Comparison of ENCODE assay signal across 7 mouse cellular contexts in genomic region chr9:63658970-63659371, GRCm38 (mm10). TPM values are rescaled to one million over a fixed set of nuclear protein-coding genes. Genes with fewer than 3 reads are reported as not detected.
DNase-seq lines count a peak whose midpoint lies in the region; ATAC-seq and TF ChIP-seq lines count a peak whose summit lies in the region.

No protein-coding gene starts in this region.

- no peak for TF ChIP-seq POLR2A in brain, embryonic 14.5 days (IDR thresholded peaks at IDR 0.05; ENCODE audit: borderline replicate concordance, extremely low read depth, insufficient read depth, insufficient read length, poor library complexity, severe bottlenecking)

- no peak for TF ChIP-seq CTCF in brain, embryonic 14.5 days (IDR thresholded peaks at IDR 0.05; ENCODE audit: borderline replicate concordance, extremely low read depth, insufficient read depth, insufficient read length)

- 74% methylated on average over 5 of the region's 5 CpGs for WGBS in kidney, embryonic 16.5 days

- H3K4me2 ChIP-seq in kidney, embryonic 16.5 days (replicated peaks; ENCODE audit: low read depth, low read length): no peak overlapping the region

- no peak overlapping the region; the same call in 1 of the 2 replicates for H3K27ac ChIP-seq in kidney, embryonic 16.5 days (ENCODE audit: low read length)

- no peak overlapping the region for H3K4me3 ChIP-seq in kidney, embryonic 16.5 days (ENCODE audit: low read length)

- no peak overlapping the region for H3K9ac ChIP-seq in kidney, embryonic 16.5 days (replicated peaks; ENCODE audit: low read length)

- DNase-seq in kidney, adult 11 months: peak; percentile 70
- peak; percentile 93 for DNase-seq in brain, embryonic 14.5 days (ENCODE audit: low read depth)
- DNase-seq in cerebellum, adult 9-11 months: peak; percentile 89
- peak; percentile 69 for DNase-seq in kidney, postnatal 14 days
- no peak for DNase-seq in thymus, postnatal 10 days (ENCODE audit: low spot score in 2 of 2)
- no peak for DNase-seq in liver

- no peaks in the 10 kb centered on the region for H3K9me3 ChIP-seq in kidney, embryonic 16.5 days (ENCODE audit: low read length)

- ATAC-seq in kidney, embryonic 16.5 days (ENCODE audit: low FRiP score, low TSS enrichment): no peak

- H3K36me3 ChIP-seq in kidney, embryonic 16.5 days (ENCODE audit: insufficient read depth, low read length): peaks cover 35% of the 10 kb centered on the region

- H3K4me1 ChIP-seq in kidney, embryonic 16.5 days (ENCODE audit: insufficient read depth, low read length): peaks cover 27% of the 10 kb centered on the region

- no peaks in the 10 kb centered on the region for H3K27me3 ChIP-seq in kidney, embryonic 16.5 days (ENCODE audit: insufficient read depth, low read length)

RNA-seq across cellular contexts. Expression of gene Aagab, which starts 56.5 kb away (rescaled TPM):
- polyA plus RNA-seq in kidney, embryonic 16.5 days (2015; fragmentation: Nextera tagmentation; extraction: Ambion mirVana): 35.0 and 38.3 TPM in 2 replicates
- polyA plus RNA-seq in brain, embryonic 14.5 days (2012; rRNA removed): 24.9 and 27.9 TPM in 2 replicates

RNA-seq across cellular contexts. Expression of gene Iqch, which starts 56.7 kb away (rescaled TPM):
- not detected in 2 replicates for polyA plus RNA-seq in kidney, embryonic 16.5 days (2015; fragmentation: Nextera tagmentation; extraction: Ambion mirVana)
- polyA plus RNA-seq in brain, embryonic 14.5 days (2012; rRNA removed): 0.04 and 0.11 TPM in 2 replicates

Comparison
In these comparisons a context has a peak if more than half of its experiments do, and no peak if none do; other contexts are left out.
1. DNase-seq: peak in kidney, adult 11 months (single experiment), brain, embryonic 14.5 days (single experiment), cerebellum, adult 9-11 months (single experiment) and kidney, postnatal 14 days (single experiment); none in thymus, postnatal 10 days (0 of 2) and liver (single experiment).